Mouse (Mus musculus) CH12.LX (cell line): ENCODE results near the gene Slc25a10. TPM values are rescaled to one million over a fixed set of nuclear protein-coding genes. Genes with fewer than 3 reads are reported as not detected.

Source experiments
- DNase-seq: peaks from one replicate; pipeline ENCODE4 v3.0.0-alpha.2; 2013; ENCODE audit errors: extremely low read depth
- H3K27ac ChIP-seq: 2 replicates; pipeline ENCODE4 v1.5.1; 2012; ENCODE audit warnings: low read depth, mild to moderate bottlenecking, control low read depth, moderate library complexity; ENCODE audit not compliant: insufficient read depth
- H3K27me3 ChIP-seq: replicated peaks from 2 replicates; pipeline ENCODE3; 2012; ENCODE audit warnings: inconsistent platforms
- H3K36me3 ChIP-seq, 2 experiments: replicated peaks in 1 of 2; 2 replicates each; pipeline versions ENCODE3 to v1.6.1; 2012; ENCODE audit warnings: inconsistent platforms in 1 of 2, low read length in 1 of 2, mild to moderate bottlenecking in 1 of 2, mixed read lengths in 1 of 2, moderate library complexity in 1 of 2; ENCODE audit not compliant: control insufficient read depth in 1 of 2, insufficient read depth in 1 of 2
- H3K4me1 ChIP-seq, 2 experiments: 2 replicates each; pipeline ENCODE4 v1.6.1; 2012; ENCODE audit warnings: inconsistent platforms in 1 of 2, moderate library complexity in 1 of 2; ENCODE audit not compliant: insufficient read depth in 2 of 2, control insufficient read depth in 1 of 2
- H3K4me2 ChIP-seq: 2 replicates; pipeline ENCODE4 v1.6.1; 2012; ENCODE audit warnings: low read depth, mild to moderate bottlenecking, control low read depth; ENCODE audit not compliant: poor library complexity, insufficient read depth, severe bottlenecking
- H3K4me3 ChIP-seq, 3 experiments: fragments of 150-350 bp in 1 of 3; sonication (generic) in 1 of 3; replicated peaks in 1 of 3; 2 replicates each; pipeline versions ENCODE3 to v1.5.1; 2011 to 2012; ENCODE audit warnings: low read depth in 2 of 3, low read length in 2 of 3, mild to moderate bottlenecking in 2 of 3, moderate library complexity in 2 of 3, control low read depth in 1 of 3, improper control_type of control experiment in 1 of 3, inconsistent platforms in 1 of 3, mixed read lengths in 1 of 3; ENCODE audit not compliant: poor library complexity in 1 of 3
- H3K79me2 ChIP-seq: replicated peaks from 2 replicates; pipeline ENCODE4 v1.6.1; 2012; ENCODE audit warnings: mild to moderate bottlenecking, moderate library complexity; ENCODE audit not compliant: control insufficient read depth, poor library complexity, insufficient read depth, severe bottlenecking; ENCODE audit errors: extremely low read depth
- H3K9ac ChIP-seq: 2 replicates; pipeline ENCODE4 v1.6.1; 2012; ENCODE audit warnings: low read depth, mild to moderate bottlenecking, control low read depth, moderate library complexity; ENCODE audit not compliant: insufficient read depth
- H3K9me3 ChIP-seq: replicated peaks from 2 replicates; pipeline ENCODE3; 2012; ENCODE audit warnings: low read length, inconsistent platforms, mixed read lengths
- CHD1 ChIP-seq: IDR thresholded peaks from 2 replicates; pipeline ENCODE4 v1.6.1; 2012; ENCODE audit warnings: low read depth, low read length, improper control_type of control experiment, inconsistent platforms
- CHD2 ChIP-seq: IDR thresholded peaks from 2 replicates; pipeline ENCODE4 v1.6.1; 2011; ENCODE audit warnings: low read length, improper control_type of control experiment
- E2F4 ChIP-seq: IDR thresholded peaks from 2 replicates; pipeline ENCODE4 v1.6.1; 2011; ENCODE audit warnings: low read depth, low read length, improper control_type of control experiment; ENCODE audit not compliant: insufficient replicate concordance
- EP300 ChIP-seq: IDR thresholded peaks from 2 replicates; pipeline ENCODE4 v1.6.1; 2011; ENCODE audit warnings: low read length, improper control_type of control experiment
- GABPA ChIP-seq: IDR thresholded peaks from 2 replicates; pipeline ENCODE4 v1.6.1; 2012; ENCODE audit warnings: low read depth, low read length, improper control_type of control experiment, inconsistent platforms; ENCODE audit not compliant: insufficient replicate concordance
- IRF4 ChIP-seq: IDR thresholded peaks from 2 replicates; pipeline ENCODE4 v1.6.1; 2014; ENCODE audit warnings: low read depth, mild to moderate bottlenecking, inconsistent platforms, low read length, improper control_type of control experiment
- JUN ChIP-seq: IDR thresholded peaks from 2 replicates; pipeline ENCODE4 v1.6.1; 2011; ENCODE audit warnings: low read depth, mild to moderate bottlenecking, low read length, improper control_type of control experiment, moderate library complexity; ENCODE audit not compliant: insufficient read depth
- KAT2A ChIP-seq: IDR thresholded peaks from 2 replicates; pipeline ENCODE4 v1.6.1; 2012; ENCODE audit warnings: low read length, improper control_type of control experiment, inconsistent platforms; ENCODE audit not compliant: insufficient replicate concordance
- MAFK ChIP-seq: IDR thresholded peaks from 2 replicates; pipeline ENCODE4 v1.6.1; 2011; ENCODE audit warnings: low read length, improper control_type of control experiment; ENCODE audit not compliant: insufficient replicate concordance
- MAX ChIP-seq: IDR thresholded peaks from 2 replicates; pipeline ENCODE4 v1.6.1; 2011; ENCODE audit warnings: low read length, improper control_type of control experiment
- MXI1 ChIP-seq: IDR thresholded peaks from 2 replicates; pipeline ENCODE4 v1.6.1; 2011; ENCODE audit warnings: mild to moderate bottlenecking, low read depth, low read length, improper control_type of control experiment
- POLR2A ChIP-seq: IDR thresholded peaks from 2 replicates; pipeline ENCODE4 v1.6.1; 2011; ENCODE audit warnings: low read depth, mild to moderate bottlenecking, improper control_type of control experiment, low read length
- POLR2AphosphoS2 ChIP-seq: IDR thresholded peaks from 2 replicates; pipeline ENCODE4 v1.6.1; 2011; ENCODE audit warnings: low read depth, low read length, improper control_type of control experiment
- RAD21 ChIP-seq: IDR thresholded peaks from 2 replicates; pipeline ENCODE4 v1.6.1; 2011; ENCODE audit warnings: low read depth, mild to moderate bottlenecking, low read length, improper control_type of control experiment, moderate library complexity
- RCOR1 ChIP-seq: conservative IDR thresholded peaks from 2 replicates; pipeline ENCODE4 v1.6.1; 2012; ENCODE audit warnings: low read depth, mild to moderate bottlenecking, inconsistent platforms, low read length, improper control_type of control experiment
- SIN3A ChIP-seq: IDR thresholded peaks from 2 replicates; pipeline ENCODE4 v1.6.1; 2012; ENCODE audit warnings: low read length, improper control_type of control experiment, inconsistent platforms
- SMC3 ChIP-seq: IDR thresholded peaks from 2 replicates; pipeline ENCODE4 v1.6.1; 2011; ENCODE audit warnings: low read depth, low read length, improper control_type of control experiment
- UBTF ChIP-seq: IDR thresholded peaks from 2 replicates; pipeline ENCODE4 v1.6.1; 2012; ENCODE audit warnings: low read depth, mild to moderate bottlenecking, inconsistent platforms, low read length, improper control_type of control experiment, moderate library complexity
- USF1 ChIP-seq: IDR thresholded peaks from 2 replicates; pipeline ENCODE4 v1.6.1; 2014; ENCODE audit warnings: low read depth, mild to moderate bottlenecking, inconsistent platforms, low read length, improper control_type of control experiment
- USF2 ChIP-seq: conservative IDR thresholded peaks from 2 replicates; pipeline ENCODE4 v1.6.1; 2011; ENCODE audit warnings: low read depth, low read length, improper control_type of control experiment
- ZC3H11A ChIP-seq: IDR thresholded peaks from 2 replicates; pipeline ENCODE4 v1.6.1; 2012; ENCODE audit warnings: low read depth, mild to moderate bottlenecking, inconsistent platforms, low read length, improper control_type of control experiment
- ZKSCAN1 ChIP-seq: IDR thresholded peaks from 2 replicates; pipeline ENCODE4 v1.6.1; 2012; ENCODE audit warnings: low read depth, inconsistent platforms, low read length, improper control_type of control experiment, borderline replicate concordance
- ZMIZ1 ChIP-seq: IDR thresholded peaks from 2 replicates; pipeline ENCODE4 v1.6.1; 2012; ENCODE audit warnings: low read depth, mild to moderate bottlenecking, inconsistent platforms, low read length, improper control_type of control experiment
- ZNF384 ChIP-seq: IDR thresholded peaks from 2 replicates; pipeline ENCODE4 v1.6.1; 2012; ENCODE audit warnings: low read depth, low read length, improper control_type of control experiment, inconsistent platforms
- dilution Hi-C: fragments of 300-500 bp; cut with MboI; formaldehyde crosslinking; loops from 2 replicates; pipeline ENCODE4 v1.14.3; 2020; ENCODE audit warnings: low sequenced_read_pairs; ENCODE audit not compliant: extremely low pct_unique_long_range_greater_than_20kb, extremely low pct_ligation_motif_present
- in situ Hi-C: fragments of 300-500 bp; cut with MboI; formaldehyde crosslinking; loops from 3 replicates; pipeline ENCODE4 v1.14.3; 2019; ENCODE audit warnings: low sequenced_read_pairs, low pct_ligation_motif_present, low pct_unique_long_range_greater_than_20kb, mixed read lengths
- polyA plus RNA-seq: library from polyadenylated mRNA; unstranded; fragments of >175 nt; gene quantifications from 2 replicates; pipeline ENCODE4 v1.2.1, GENCODE M21; 2012; ENCODE audit warnings: low read depth; ENCODE audit not compliant: insufficient read length
- total RNA-seq, 2 experiments: library from RNA; depleted of rRNA; stranded (reverse); fragments of 300-350 nt in 1 of 2; fragments of >200 nt in 1 of 2; gene quantifications; 2 replicates each; pipeline ENCODE4 v1.2.3; 2012 to 2014

The Slc25a10 gene
- total and polyA plus RNA-seq, 3 experiments: 32.9 to 45.9 (median 34.6) TPM

GRCm38 (mm10) chr11:120447179-120447578 lies 44.5 kb upstream of the Slc25a10 start:
- H3K4me2 ChIP-seq: no peak overlapping the region
- no peaks in the 10 kb centered on the region for H3K79me2 ChIP-seq
- dilution Hi-C loops: no loop called here
- no peak for DNase-seq
- H3K9ac ChIP-seq: no peak overlapping the region
- H3K36me3 ChIP-seq: peaks cover 0 to 3% of the 10 kb centered on the region in 2 experiments
- no peaks in the 10 kb centered on the region for H3K27me3 ChIP-seq
- no peak for TF ChIP-seq ZMIZ1
- no peak for TF ChIP-seq POLR2A
- no peak for TF ChIP-seq CHD2
- TF ChIP-seq SMC3: no peak
- TF ChIP-seq ZC3H11A: no peak
- TF ChIP-seq ZNF384: no peak
- TF ChIP-seq USF2: no peak
- no peak for TF ChIP-seq POLR2AphosphoS2
- no peak for TF ChIP-seq MAFK
- TF ChIP-seq MXI1: no peak
- TF ChIP-seq USF1: no peak
- no peak for TF ChIP-seq JUN
- no peak for TF ChIP-seq SIN3A
- H3K27ac ChIP-seq: no peak overlapping the region
- H3K4me3 ChIP-seq: no peak overlapping the region
- in situ Hi-C loops: no loop called here
- H3K9me3 ChIP-seq: no peaks in the 10 kb centered on the region
- peaks cover 23 to 45% of the 10 kb centered on the region in 2 experiments for H3K4me1 ChIP-seq

- Histone ChIP-seq H3K36me3 (peaks cover 4 to 26% of the 10 kb centered on the region in 2 experiments), H3K27ac (no peak overlapping the region), H3K9ac (no peak overlapping the region), H3K4me1 (peaks cover 9 to 27% of the 10 kb centered on the region in 2 experiments), H3K79me2 (no peaks in the 10 kb centered on the region), H3K4me2 (no peak overlapping the region), H3K27me3 (no peaks in the 10 kb centered on the region), H3K4me3 (no peak overlapping the region), H3K9me3 (no peaks in the 10 kb centered on the region)
- dilution Hi-C loops: no loop called here
- no peak for DNase-seq
- TF ChIP-seq ZMIZ1: no peak
- TF ChIP-seq GABPA: no peak
- in situ Hi-C loops: no loop called here
Measured at GRCm38 (mm10) chr11:120452246-120452645, 39.4 kb upstream of the Slc25a10 start.

GRCm38 (mm10) chr11:120453306-120453705 lies 38.3 kb upstream of the Slc25a10 start, which contains the start of gene Pde6g:
Pde6g (minus strand) TSS chr11:120453500.
- in situ Hi-C loops (no loop called here), dilution Hi-C loops (no loop called here)
- no peak within 1 kb of the TSS for H3K4me2 ChIP-seq
- H3K9ac ChIP-seq: no peak within 1 kb of the TSS
- no peaks in the 10 kb centered on the region for H3K27me3 ChIP-seq
- H3K9me3 ChIP-seq: no peaks in the 10 kb centered on the region
- H3K4me3 ChIP-seq: no peak within 1 kb of the TSS
- TF ChIP-seq SMC3 (no peak), CHD1 (no peak), UBTF (no peak), MAX (no peak), ZKSCAN1 (no peak), ZMIZ1 (no peak), EP300 (no peak), ZNF384 (no peak), RCOR1 (no peak), USF2 (no peak), IRF4 (no peak), ZC3H11A (no peak), KAT2A (no peak), MAFK (no peak), E2F4 (no peak), GABPA (no peak), RAD21 (no peak)
- no peak for DNase-seq
- peaks cover 3% of the 10 kb centered on the region for H3K79me2 ChIP-seq
- H3K4me1 ChIP-seq: peaks cover 9 to 20% of the 10 kb centered on the region in 2 experiments
- H3K27ac ChIP-seq: no peak within 1 kb of the TSS
- H3K36me3 ChIP-seq: peaks cover 4 to 26% of the 10 kb centered on the region in 2 experiments
